Mouse (Mus musculus): ENCODE measurements around the gene Mpz. TPM values are rescaled to one million over a fixed set of nuclear protein-coding genes. Genes with fewer than 3 reads are reported as not detected.
"Not testable (repeated sequence)": the region's sequence is repeated elsewhere in the genome, so short reads cannot be mapped to it uniquely, and the experiment has no call there.

Mpz gene
- total RNA-seq, 2 experiments from 2014 or later: not detected

DNA sequence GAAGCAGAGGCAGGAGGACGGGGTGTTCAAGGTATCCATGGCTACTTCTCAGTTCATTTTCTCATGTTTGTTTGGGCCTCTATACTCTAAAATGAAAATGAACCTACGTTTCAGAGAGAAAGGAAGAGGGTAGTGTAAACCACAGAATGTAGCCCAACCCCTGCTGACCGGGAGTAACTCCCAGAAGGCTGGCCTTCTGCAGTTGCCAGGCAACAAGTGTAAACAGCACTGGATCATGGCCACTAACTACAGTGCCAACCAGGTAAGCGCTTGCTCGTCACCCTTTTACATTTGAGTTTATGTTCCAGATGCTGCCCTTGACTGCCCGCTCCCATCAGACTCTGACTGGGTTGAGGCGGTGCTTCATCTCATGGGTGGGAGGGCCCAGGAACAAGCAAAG, 27.6 kb upstream of the Mpz start:
- no peak for ATAC-seq (replicated peaks; ENCODE audit: low FRiP score, poor library complexity, severe bottlenecking)

DNA sequence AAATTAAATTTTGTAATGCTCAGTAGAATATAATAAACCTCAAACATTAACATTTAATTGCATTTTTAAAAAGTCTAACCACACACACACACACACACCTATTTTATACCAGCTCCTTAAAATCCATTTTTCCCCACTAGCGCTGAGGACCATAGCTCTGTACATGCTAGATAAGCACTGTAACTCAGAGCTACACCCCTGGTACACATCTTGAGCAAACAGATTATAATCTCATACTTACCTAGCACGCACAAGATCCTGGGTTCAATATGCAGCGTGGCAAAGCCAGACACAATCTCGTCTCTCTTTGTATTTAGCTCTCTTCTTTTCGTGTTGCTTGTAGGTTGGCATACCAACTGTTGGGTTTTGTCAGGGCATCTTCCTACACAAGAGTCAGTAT, 26.1 kb upstream of the Mpz start:
- ATAC-seq (replicated peaks; ENCODE audit: low FRiP score, poor library complexity, severe bottlenecking): peak; percentile 85

GRCm38 (mm10) chr1:171129251-171129650, 21.3 kb upstream of the Mpz start:
- no peak for ATAC-seq (replicated peaks; ENCODE audit: low FRiP score, poor library complexity, severe bottlenecking)

- no peak for ATAC-seq (replicated peaks; ENCODE audit: low FRiP score, poor library complexity, severe bottlenecking)
These were observed 19.5 kb upstream of the Mpz start for GRCm38 (mm10) chr1:171130971-171131370.

DNA sequence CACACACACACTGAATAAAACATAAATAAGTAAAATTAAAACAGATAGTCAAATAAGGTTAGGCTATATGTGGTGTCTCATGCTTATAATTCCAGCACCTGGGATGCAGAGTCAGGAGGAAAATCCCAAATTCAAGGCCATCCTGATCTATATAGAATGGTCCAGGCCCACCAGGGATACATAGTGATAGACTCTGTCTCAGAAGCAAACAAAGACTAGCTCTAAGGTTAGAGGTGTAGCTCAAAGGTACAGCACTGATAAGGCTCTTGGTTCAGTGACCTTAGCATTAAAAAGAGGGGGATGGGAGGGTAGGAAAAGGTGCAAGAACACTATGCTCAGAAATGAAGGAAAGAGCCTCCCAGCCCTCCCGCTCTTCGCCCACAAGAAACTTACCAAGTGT, 14.9 kb upstream of the Mpz start:
- ATAC-seq (replicated peaks; ENCODE audit: low FRiP score, poor library complexity, severe bottlenecking): no peak

GRCm38 (mm10) chr1:171137486-171138155, 12.9 kb upstream of the Mpz start:
- ATAC-seq (replicated peaks; ENCODE audit: low FRiP score, poor library complexity, severe bottlenecking): not testable (repeated sequence)

DNA sequence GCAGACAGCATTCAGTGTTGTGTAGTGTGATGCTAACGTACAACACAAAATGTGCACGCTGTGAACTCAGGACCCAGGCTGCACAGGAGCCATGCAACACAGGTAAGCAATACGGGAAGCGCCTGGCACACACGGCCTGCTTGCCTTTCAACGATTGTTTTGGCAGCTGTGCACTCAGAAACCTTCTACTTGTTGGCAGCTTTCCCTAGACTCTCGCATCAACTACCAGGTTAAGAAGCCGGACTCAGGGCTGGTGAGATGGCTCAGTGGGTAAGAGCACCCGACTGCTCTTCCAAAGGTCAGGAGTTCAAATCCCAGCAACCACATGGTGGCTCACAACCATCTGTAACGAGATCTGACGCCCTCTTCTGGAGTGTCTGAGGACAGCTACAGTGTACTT, 7.5 kb upstream of the Mpz start:
- not testable (repeated sequence) for ATAC-seq (replicated peaks; ENCODE audit: low FRiP score, poor library complexity, severe bottlenecking)

DNA sequence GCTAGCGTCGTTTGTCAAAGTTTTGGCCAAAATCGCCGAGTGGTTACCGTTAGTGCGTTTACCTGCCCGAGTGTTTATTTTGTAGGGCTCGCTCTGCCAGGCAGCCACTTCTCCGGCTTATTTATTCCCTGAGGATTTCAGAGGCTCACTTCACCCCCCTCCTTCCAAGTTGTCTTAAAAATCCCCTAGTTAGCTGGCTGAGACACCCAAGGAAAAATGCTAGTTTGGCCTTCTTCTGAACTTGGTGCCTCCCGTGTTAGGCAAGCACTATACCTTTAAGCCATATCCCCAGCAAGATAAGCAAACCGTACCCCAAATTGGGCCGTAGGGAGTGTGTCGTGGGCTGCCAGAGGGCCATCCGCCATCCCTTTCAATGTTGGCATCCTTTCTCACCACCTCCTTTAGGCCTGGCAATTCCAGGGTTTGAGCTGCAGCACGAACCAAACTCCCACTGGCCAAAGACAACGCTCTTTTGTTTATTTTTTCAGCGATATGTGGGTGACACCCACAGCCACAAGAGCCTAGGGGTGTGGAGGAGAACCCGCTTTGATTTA, 404 bp downstream of the Mpz start:
- ATAC-seq (replicated peaks; ENCODE audit: low FRiP score, poor library complexity, severe bottlenecking): peak; percentile 59

GRCm38 (mm10) chr1:171151966-171152365, 1.5 kb downstream of the Mpz start:
- ATAC-seq (replicated peaks; ENCODE audit: low FRiP score, poor library complexity, severe bottlenecking): no peak

GRCm38 (mm10) chr1:171156644-171157043, 6.1 kb downstream of the Mpz start:
- ATAC-seq (replicated peaks; ENCODE audit: low FRiP score, poor library complexity, severe bottlenecking): no peak

DNA sequence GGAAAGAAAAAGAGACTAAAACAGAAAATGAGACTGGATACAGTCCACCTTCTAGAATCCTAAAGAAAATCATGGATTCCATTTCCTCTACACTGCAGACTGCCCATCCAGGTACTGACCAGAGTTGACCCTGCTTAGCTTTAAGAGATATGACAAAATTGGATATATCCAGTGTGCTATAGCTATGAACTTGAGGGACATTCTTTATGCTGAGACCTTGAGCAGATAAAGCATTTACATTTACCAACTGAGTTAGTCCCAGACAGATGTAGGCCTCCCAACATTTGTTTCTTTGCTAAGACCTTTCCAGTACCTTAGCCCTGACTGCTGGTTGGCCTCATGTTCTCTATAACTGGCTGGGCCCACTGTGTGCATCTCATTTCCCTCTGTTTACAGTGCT, 7.5 kb downstream of the Mpz start:
- ATAC-seq (replicated peaks; ENCODE audit: low FRiP score, poor library complexity, severe bottlenecking): no peak

DNA sequence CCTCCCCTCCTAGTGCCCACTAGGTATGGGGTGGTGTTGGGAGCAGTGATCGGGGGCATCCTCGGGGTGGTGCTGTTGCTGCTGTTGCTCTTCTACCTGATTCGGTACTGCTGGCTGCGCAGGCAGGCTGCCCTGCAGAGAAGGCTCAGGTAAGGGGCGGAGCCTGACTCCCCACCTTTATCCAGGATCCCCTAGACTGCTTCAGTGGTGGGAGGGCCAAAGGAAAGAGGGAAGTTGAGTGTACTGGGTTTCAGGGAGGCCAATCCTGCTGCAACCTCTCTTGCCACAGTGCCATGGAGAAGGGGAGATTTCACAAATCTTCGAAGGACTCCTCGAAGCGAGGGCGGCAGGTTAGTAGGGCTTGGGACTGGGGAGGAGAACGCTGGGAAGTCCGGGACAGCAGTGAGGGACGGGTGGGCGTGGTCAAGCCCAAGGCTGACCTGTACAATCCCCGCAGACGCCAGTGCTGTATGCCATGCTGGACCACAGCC, 9.0 kb downstream of the Mpz start:
- no peak; the same call in 1 of the 2 replicates for ATAC-seq (replicated peaks; ENCODE audit: low FRiP score, poor library complexity, severe bottlenecking)

DNA sequence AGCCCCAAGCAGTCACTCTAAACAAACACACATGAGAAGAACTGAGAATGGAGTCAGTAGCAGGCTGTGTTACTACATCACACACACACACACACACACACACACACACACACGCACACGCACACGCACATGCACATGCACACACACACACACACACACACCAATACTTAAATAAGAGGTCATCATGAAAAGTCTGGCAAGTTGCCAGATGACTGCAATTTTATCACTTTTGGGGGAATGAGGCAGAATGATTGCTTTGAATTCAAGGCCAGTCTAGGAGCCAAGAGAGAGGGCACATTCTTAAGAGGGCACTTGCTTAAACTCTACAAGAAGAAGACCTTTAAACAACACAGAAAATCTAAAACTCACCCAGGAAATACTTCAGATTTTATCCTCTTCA, 12.0 kb downstream of the Mpz start:
- ATAC-seq (replicated peaks; ENCODE audit: low FRiP score, poor library complexity, severe bottlenecking): no peak

- ATAC-seq (replicated peaks; ENCODE audit: low FRiP score, poor library complexity, severe bottlenecking): no peak
These were observed 13.7 kb downstream of the Mpz start for GRCm38 (mm10) chr1:171164258-171164657.

- no peak for ATAC-seq (replicated peaks; ENCODE audit: low FRiP score, poor library complexity, severe bottlenecking)
These were observed 15.3 kb downstream of the Mpz start for GRCm38 (mm10) chr1:171165629-171166345.

- no peak for ATAC-seq (replicated peaks; ENCODE audit: low FRiP score, poor library complexity, severe bottlenecking)
These were observed 18.4 kb downstream of the Mpz start for GRCm38 (mm10) chr1:171168906-171169305.

DNA sequence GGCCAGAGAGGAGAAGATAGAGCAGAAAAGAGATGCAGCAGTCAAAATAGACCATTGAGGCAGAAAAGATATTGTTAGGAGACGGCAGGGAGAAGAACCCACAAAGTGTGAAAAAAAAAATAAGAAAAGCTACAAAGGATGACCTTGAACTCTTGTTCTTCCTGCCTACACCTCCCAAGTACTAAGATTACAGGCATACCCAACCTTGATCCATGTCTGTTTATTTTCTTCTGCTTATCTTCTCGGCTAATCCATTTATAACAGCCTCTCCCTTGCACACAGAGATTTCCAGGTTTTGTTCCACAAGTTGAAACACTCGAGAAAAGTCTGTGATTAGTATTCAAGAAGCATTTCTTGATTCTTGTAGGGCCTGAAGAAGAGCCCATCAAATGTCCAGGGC, 19.4 kb downstream of the Mpz start:
- ATAC-seq (replicated peaks; ENCODE audit: low FRiP score, poor library complexity, severe bottlenecking): no peak

DNA sequence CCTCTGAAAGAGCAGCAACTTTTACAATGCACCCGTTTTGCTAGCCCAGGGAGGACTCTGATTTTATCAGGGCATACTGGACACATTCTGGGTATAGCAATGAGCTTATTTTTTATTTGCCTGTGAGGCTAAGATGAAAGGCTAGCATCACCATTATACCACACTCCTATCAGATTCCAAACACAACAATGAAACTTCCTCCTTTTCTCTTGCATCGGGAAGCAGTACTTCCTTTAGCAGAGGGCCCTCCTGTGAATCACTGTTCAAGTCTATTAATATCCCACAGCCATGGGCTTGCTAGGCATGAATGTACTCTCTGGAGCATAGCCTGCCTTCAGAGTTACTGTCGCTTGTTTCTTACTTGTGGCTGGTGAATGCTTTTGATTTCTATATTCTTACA, 20.6 kb downstream of the Mpz start:
- no peak for ATAC-seq (replicated peaks; ENCODE audit: low FRiP score, poor library complexity, severe bottlenecking)

GRCm38 (mm10) chr1:171172779-171173178, 22.3 kb downstream of the Mpz start:
- ATAC-seq (replicated peaks; ENCODE audit: low FRiP score, poor library complexity, severe bottlenecking): no peak

GRCm38 (mm10) chr1:171179487-171180171, 29.1 kb downstream of the Mpz start:
- ATAC-seq (replicated peaks; ENCODE audit: low FRiP score, poor library complexity, severe bottlenecking): no peak

- ATAC-seq (replicated peaks; ENCODE audit: low FRiP score, poor library complexity, severe bottlenecking): no peak
These were observed 32.5 kb downstream of the Mpz start for GRCm38 (mm10) chr1:171183025-171183424.
